Mouse (Mus musculus) induced T-regulatory cell, adult 2 months (primary cell): Measurements from ENCODE around the gene Sdf2l1.
A peak's percentile ranks its signal among the peaks of the same experiment; 100 is the strongest.
"Not testable (repeated sequence)": the region's sequence is repeated elsewhere in the genome, so short reads cannot be mapped to it uniquely, and the experiment has no call there.

Source experiments
- DNase-seq: peaks from one replicate; pipeline ENCODE4 v3.0.0-alpha.2; 2012; ENCODE audit warnings: low read depth

Sdf2l1 gene

DNA sequence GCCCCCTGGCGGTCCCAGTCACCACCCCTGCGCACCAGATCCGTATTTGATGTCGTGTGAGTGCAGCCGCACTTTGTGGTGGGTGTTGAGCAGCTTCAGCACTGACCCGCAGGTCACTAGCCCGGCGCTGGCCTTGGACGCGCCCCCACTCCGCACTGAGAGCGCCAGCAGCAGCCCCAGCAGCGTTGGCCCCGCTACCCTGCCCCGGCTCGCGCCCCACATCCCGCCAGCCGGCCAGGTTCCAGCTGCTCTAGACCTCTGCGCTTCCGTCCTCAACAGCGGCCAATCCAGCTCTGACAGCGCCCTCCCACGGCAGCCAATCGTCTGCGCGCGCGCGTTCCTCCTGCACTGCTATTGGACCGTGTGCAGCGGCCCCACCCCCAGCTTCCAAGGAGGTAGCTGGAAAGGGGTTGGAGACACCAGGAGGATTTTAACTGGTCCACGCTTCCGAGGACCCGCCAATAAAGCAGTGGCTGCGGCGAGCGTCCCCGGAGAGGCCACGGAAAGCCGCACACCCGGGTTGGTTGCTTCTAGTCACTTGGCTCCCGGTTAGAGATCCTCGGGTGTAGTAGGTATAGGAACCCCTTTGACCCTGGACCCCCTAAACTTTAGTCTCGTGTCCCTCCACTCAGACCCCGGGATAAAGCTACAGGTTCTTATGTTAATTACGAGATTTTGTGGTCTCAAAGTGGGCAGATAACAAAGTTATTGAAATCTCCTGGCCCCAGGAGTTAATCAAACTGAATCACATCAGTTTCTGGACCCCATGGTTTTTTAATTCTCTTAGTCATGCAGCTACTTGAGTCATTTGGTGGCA is at the start of gene Sdf2l1:
Gene Sdf2l1, minus strand, starts transcription at position 295 of the 817 bp plus-strand sequence.
- peak; percentile 98 for DNase-seq

- DNase-seq = no peak
Observed at GRCm38 (mm10) chr16:17181382-17181781, 49.2 kb upstream of the Sdf2l1 start.

DNA sequence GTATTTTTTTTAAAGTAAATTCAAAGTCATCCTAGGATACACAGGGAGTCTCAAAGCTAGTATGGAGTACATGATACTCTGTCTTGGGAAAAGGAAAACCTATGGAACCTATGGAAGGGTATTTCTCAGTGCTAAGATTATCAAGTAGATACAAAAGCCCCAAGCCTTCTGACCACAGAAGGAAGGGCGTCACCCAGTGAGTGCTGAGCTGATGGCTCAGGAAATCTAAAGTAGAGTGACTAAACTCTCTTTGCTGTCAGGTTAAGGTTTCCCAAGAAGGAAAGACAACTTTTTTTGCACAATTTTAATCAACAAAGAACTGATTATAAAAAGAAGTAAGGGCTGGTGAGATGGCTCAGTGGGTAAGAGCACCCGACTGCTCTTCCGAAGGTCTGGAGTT is 47.5 kb upstream of the Sdf2l1 start:
- peak; percentile 52 for DNase-seq

GRCm38 (mm10) chr16:17177623-17178170 is 45.5 kb upstream of the Sdf2l1 start:
- peak; percentile 32 for DNase-seq

DNA sequence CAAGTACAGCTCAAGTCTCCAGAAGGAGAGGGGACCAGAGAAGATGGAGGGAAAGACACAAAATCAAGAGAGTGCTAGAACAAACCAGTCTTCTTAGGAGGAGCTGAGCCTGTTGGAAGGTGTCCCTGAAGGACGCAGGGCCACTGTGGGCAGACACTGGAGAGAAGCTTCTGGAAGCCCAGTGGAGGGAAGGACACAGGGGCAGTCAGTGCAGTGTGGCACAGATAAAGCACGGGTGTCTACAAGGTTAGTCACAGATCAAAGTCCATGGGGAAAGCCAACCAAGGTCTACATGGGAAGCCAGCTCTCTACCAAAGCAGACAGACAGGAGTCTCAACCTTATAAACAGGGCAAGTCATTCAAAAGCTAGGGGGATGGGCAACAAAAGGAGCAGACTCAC is 43.6 kb upstream of the Sdf2l1 start:
- no peak for DNase-seq

- no peak for DNase-seq
Observed at GRCm38 (mm10) chr16:17168049-17168448, 35.9 kb upstream of the Sdf2l1 start.

- no peak for DNase-seq
Observed at GRCm38 (mm10) chr16:17167179-17167578, 35.0 kb upstream of the Sdf2l1 start.

DNA sequence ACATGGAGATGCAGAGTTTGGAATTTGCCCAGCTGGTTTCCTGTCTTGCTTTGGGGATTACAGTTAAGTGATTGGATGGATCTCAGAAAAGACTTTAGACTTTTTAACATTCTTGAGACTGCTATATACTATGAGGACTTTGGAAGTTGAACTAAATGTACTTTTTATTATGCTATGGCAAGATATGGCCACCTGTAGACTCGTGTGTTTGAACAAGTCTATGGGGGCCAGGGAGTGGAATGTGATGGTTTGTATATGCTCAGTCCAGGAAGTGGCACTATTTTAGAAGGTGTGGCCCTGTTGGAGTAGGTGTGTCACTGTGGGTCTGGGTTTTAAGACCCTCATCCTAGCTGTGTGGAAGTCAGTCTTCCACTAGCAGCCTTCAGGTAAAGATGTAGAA is 33.3 kb upstream of the Sdf2l1 start:
- not testable (repeated sequence) for DNase-seq

GRCm38 (mm10) chr16:17154346-17154745 is 22.2 kb upstream of the Sdf2l1 start:
- DNase-seq = no peak

- no peak for DNase-seq
Observed at GRCm38 (mm10) chr16:17151874-17152273, 19.7 kb upstream of the Sdf2l1 start.

DNA sequence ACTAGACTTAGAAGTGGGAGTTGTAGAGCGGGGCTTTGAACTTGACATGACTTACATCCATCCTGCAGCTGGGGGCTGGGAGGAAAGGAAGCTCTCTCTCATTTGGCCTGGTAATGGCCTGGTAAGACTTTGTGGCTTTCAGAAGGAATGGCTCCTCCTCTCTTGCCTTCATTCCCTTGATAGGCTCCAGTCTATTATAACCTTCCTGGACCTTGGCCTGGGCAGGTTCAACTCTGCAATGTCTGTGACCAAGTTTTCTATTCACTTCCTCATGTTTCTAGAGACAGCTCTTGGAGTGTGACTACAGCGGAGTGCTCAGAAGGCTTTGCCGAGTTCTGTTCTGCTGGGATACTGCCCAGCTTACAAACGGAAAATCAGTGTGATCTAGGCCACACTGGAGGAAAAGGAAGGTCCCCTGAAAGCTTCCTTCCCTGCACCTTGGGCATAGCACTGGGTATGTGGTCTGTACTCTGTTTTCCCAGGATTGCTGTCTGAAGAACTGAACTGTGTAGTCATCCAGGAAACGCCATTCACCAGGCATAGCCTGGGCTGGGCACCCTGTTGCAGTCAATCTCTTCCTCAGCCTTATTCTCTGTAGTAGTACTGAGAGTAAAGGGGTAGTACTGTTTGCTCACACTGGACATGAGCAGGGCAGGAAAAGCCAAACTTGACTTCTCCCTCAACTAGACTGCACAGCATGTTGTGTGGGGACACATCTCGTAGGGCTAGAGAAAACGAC is 18.5 kb upstream of the Sdf2l1 start:
- DNase-seq = no peak

- DNase-seq = peak; percentile 55
Observed at GRCm38 (mm10) chr16:17148084-17148483, 15.9 kb upstream of the Sdf2l1 start.

- DNase-seq = peak; percentile 74
Observed at GRCm38 (mm10) chr16:17147391-17147929, 15.3 kb upstream of the Sdf2l1 start.

DNA sequence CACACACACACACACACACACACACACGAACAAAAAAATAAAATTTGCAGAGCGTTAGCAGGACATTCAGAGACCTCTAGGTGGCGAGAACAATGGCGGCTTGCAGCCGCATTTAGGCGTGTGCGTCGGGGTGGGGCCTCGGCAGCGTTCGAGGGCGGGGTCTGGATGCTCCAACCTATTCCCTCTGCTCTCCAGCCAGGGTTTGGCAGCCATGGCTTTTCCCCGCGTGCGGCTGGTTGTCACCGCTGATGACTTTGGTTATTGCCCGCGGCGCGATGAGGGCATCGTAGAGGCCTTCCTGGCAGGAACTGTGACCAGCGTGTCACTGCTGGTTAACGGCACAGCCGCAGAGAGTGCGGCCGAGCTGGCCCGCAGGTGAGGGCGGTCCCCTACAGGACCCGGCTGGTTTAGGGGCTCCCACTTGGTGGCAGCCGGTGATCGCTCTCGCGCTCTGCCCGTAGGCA is 14.6 kb upstream of the Sdf2l1 start, which contains the start of gene Ccdc116:
Gene Ccdc116, minus strand, starts transcription at position 458 of the 464 bp plus-strand sequence.
- peak; percentile 93 for DNase-seq

DNA sequence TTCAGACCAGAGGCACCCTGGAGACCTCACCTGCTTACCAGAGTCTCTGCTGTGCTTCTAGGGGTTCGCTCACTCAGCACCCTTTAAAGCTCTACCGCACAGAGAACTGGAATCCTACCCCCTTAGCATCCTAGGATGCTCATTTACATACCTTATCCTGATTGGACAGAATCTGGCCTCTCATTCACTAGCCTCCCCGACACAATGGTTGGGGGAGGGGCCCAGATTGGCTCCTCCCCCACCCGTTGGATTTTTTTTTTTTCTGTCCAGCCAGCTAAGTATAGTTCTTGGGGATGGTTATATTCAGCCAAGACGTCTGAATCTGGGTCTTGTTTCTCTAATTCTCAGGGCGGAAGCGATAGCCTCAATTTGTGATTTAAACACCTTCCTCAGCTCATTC is 12.2 kb upstream of the Sdf2l1 start, which contains the start of gene Ydjc:
Gene Ydjc, plus strand, starts transcription at position 283 of the 400 bp plus-strand sequence.
- peak; percentile 53 for DNase-seq

GRCm38 (mm10) chr16:17137355-17137754 is 5.2 kb upstream of the Sdf2l1 start:
- DNase-seq = no peak

- DNase-seq = no peak
Observed at GRCm38 (mm10) chr16:17132906-17133200, 670 bp upstream of the Sdf2l1 start.

DNA sequence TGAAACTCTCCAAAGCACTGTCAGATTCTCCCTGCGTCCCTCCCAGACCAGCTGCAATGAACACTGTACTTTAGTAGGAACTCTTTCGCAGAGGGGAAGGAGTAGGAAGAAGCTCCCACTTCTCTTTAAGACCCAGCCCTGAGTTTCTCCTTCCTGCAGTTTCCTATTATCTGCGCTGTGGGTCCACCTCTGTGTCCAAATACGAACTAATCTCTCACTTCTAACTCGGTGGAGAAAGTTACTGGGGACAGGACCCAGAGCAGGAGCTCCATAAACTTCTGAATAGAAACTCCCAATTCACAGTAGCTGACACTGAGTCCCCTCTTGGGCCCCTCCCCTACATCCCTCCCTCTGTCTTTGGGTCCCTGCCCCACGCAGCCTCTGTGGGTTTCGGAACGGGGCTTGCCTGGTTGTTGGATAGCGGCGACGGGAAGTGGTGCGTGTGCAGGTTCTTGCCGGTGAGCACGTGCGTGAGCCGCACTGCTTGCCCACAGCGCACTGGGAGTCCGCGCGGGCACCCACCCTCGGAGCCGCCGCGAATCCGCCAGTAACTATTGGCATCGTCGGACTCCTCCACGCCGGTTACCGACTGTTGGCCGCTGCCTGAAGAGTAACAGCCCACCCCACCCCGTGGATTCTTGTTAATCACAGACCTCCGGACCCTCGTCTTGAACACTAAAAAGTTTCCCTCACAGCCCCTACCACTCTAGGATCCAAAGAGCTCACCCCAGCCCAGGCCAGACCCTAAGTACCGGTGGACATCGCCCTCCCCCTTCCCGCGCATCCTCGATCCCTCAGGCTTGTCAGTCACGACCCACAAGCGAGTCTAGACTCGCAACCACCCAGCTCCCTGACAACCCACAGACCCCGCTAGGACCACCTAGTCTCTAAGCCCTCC is 743 bp downstream of the Sdf2l1 start:
- peak; percentile 75 for DNase-seq

DNA sequence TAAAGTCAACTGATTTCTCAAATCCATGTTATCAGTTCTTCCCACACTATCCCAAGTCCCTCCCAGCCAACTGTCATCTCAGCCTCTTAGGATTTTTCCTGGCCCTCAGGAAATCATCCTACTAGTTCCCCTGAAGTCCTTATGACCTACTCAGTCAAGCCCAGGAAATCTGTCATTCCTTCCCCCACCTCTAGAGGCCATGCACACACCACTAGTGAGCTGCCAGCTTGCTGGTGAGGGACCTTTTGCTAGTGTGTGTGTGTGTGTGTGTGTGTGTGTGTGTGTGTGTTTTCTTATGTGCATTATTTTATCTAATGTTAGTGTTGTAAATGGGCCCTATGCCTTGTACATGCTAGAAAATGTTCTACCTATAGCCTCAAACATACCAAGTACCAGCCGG is 4.9 kb downstream of the Sdf2l1 start:
- DNase-seq = peak; percentile 79

DNA sequence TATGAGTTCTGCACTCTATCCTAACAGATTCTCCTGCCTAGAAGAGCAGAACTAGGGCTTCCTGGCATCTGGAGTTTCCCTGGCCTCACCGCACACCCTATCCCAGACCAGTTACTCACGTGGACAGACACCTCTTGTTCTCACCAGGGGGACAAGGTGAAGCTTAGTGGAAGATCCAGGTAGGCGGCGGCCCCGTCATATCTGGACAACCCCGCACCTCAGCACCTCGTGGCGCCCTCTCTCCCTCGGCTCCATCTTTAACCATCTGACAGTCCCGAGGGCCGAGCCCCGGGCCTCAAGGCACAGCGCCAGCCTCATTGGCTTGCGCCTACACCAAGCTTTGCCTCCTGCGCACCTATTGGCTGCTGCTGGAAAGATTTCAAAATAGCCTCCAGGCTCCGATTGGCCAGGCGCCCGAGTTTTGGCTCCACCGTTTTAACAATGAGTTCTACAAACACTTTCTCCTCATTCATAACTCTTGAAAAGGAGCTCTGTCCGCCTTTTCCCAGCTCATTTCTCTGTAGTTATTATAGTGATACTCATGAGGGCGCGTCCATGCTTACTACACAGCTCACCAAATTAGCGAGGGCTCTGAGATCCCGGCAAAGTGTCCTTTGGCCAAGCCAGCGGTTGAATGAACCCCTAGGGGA is 7.2 kb downstream of the Sdf2l1 start, which contains the start of gene 2610318N02Rik:
Gene 2610318N02Rik, minus strand, starts transcription at position 297 of the 650 bp plus-strand sequence.
- peak; percentile 89 for DNase-seq
